Mouse (Mus musculus): ENCODE results near the gene Car6. TPM values are rescaled to one million over a fixed set of nuclear protein-coding genes. Genes with fewer than 3 reads are reported as not detected.

The Car6 gene
- polyA plus RNA-seq, 1 experiment from 2014 or later: not detected

DNA sequence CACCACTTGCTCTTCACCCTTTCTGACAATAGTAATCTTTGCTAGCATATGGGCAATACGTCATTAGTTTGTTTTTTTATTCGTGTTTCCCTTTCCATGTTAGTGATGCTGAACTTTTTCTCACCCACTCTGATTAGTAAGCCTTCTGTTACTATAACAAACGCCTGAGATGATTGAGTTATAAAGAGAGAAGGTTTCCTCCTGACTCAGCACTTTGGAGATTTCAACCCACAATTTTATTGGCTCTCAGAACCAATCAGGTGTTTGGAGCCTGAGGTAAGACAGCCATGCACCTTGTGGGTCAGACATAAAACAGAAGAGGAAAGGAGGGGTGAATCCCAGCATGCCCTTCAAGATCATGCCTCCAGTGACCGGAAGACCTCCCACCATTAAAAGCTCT, 22.7 kb upstream of the Car6 start:
- peaks cover 10% of the 10 kb centered on the region; the same call in 1 of the 2 replicates for H3K4me1 ChIP-seq (ENCODE audit: control insufficient read depth, insufficient read depth, low read length)
- no peak overlapping the region for H3K9ac ChIP-seq (ENCODE audit: low read depth, low read length)
- no peaks in the 10 kb centered on the region for H3K27me3 ChIP-seq (replicated peaks; ENCODE audit: control insufficient read depth, insufficient read depth, low read length)
- no peak overlapping the region for H3K4me3 ChIP-seq (ENCODE audit: low read depth, low read length)
- no peak for ATAC-seq (ENCODE audit: low read depth)
- WGBS: 88% methylated on average over 4 of the region's 4 CpGs
- no peaks in the 10 kb centered on the region for H3K36me3 ChIP-seq (ENCODE audit: control insufficient read depth, insufficient read depth, low read length)
- no peak overlapping the region for H3K27ac ChIP-seq (replicated peaks; ENCODE audit: low read depth, low read length)
- H3K9me3 ChIP-seq (ENCODE audit: control insufficient read depth, low read length): no peaks in the 10 kb centered on the region
- no peak overlapping the region for H3K4me2 ChIP-seq (ENCODE audit: low read depth, low read length)
- no peak for DNase-seq (ENCODE audit: low spot score)

DNA sequence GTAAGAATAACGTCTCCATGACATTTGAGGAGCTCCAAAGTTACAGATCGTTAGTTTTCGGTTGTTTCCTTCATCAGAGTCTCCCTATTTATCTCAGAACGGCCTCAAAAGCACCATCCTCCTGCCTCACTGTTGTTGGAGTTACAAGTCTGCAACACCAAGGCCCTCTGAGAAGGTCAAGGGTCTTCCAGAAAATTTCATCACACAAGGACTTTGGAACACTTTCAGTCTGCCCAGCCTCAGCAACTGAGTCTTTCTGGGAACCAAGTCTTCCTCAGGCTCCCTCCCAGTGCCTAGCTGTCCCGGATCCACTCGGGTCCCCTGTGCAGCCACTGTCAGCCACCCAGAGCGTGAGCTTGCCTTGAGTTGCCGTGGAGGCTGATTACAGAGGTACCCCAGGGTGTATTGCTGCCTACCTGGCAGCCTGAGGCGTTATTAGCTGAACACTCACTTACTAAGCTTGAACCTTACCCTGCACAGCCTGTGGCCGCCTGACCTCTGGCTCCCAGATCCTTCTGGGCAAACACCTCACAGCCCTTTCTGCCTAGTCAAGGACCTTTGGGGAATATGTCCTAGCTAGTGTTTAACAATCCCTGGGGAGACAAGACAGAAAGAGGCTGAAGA, 20.0 kb upstream of the Car6 start:
- H3K36me3 ChIP-seq (ENCODE audit: control insufficient read depth, insufficient read depth, low read length): no peaks in the 10 kb centered on the region
- H3K9me3 ChIP-seq (ENCODE audit: control insufficient read depth, low read length): no peaks in the 10 kb centered on the region
- no peak overlapping the region for H3K9ac ChIP-seq (ENCODE audit: low read depth, low read length)
- no peak overlapping the region for H3K27ac ChIP-seq (replicated peaks; ENCODE audit: low read depth, low read length)
- WGBS: 35% methylated on average over 10 of the region's 10 CpGs
- 0 out of 2 replicates have a peak, but pooled peaks cover 3% of the 10 kb centered on the region for H3K4me1 ChIP-seq (ENCODE audit: control insufficient read depth, insufficient read depth, low read length)
- H3K27me3 ChIP-seq (replicated peaks; ENCODE audit: control insufficient read depth, insufficient read depth, low read length): no peaks in the 10 kb centered on the region
- peak overlapping the region; percentile 55 for H3K4me2 ChIP-seq (ENCODE audit: low read depth, low read length)
- ATAC-seq (ENCODE audit: low read depth): no peak
- no peak for DNase-seq (ENCODE audit: low spot score)
- H3K4me3 ChIP-seq (ENCODE audit: low read depth, low read length): peak overlapping the region; percentile 21; the same call in 1 of the 2 replicates

- Histone ChIP-seq H3K9ac (ENCODE audit: low read depth, low read length) (no peak overlapping the region), H3K4me2 (ENCODE audit: low read depth, low read length) (peak overlapping the region; percentile 55), H3K4me1 (ENCODE audit: control insufficient read depth, insufficient read depth, low read length) (0 out of 2 replicates have a peak, but pooled peaks cover 3% of the 10 kb centered on the region), H3K4me3 (ENCODE audit: low read depth, low read length) (peak overlapping the region; percentile 21; the same call in 1 of the 2 replicates), H3K27me3 (replicated peaks; ENCODE audit: control insufficient read depth, insufficient read depth, low read length) (no peaks in the 10 kb centered on the region), H3K36me3 (ENCODE audit: control insufficient read depth, insufficient read depth, low read length) (no peaks in the 10 kb centered on the region), H3K27ac (replicated peaks; ENCODE audit: low read depth, low read length) (no peak overlapping the region), H3K9me3 (ENCODE audit: control insufficient read depth, low read length) (no peaks in the 10 kb centered on the region)
- WGBS: 13% methylated on average over 11 of the region's 11 CpGs
- DNase-seq (ENCODE audit: low spot score) (no peak), ATAC-seq (ENCODE audit: low read depth) (no peak)
Observed at GRCm38 (mm10) chr4:150220584-150220983, 19.5 kb upstream of the Car6 start.

- Histone ChIP-seq H3K9me3 (ENCODE audit: control insufficient read depth, low read length) (no peaks in the 10 kb centered on the region), H3K27me3 (replicated peaks; ENCODE audit: control insufficient read depth, insufficient read depth, low read length) (no peaks in the 10 kb centered on the region), H3K9ac (ENCODE audit: low read depth, low read length) (no peak overlapping the region), H3K4me3 (ENCODE audit: low read depth, low read length) (no peak overlapping the region), H3K27ac (replicated peaks; ENCODE audit: low read depth, low read length) (no peak overlapping the region), H3K4me1 (ENCODE audit: control insufficient read depth, insufficient read depth, low read length) (0 out of 2 replicates have a peak, but pooled peaks cover 3% of the 10 kb centered on the region), H3K36me3 (ENCODE audit: control insufficient read depth, insufficient read depth, low read length) (no peaks in the 10 kb centered on the region), H3K4me2 (ENCODE audit: low read depth, low read length) (no peak overlapping the region)
- WGBS: 67% methylated on average over 9 of the region's 9 CpGs
- ATAC-seq (ENCODE audit: low read depth) (0 out of 2 replicates have a peak, but pooled peaks have one; percentile 39), DNase-seq (ENCODE audit: low spot score) (peak; percentile 70)
Observed at GRCm38 (mm10) chr4:150219501-150220292, 18.6 kb upstream of the Car6 start.

DNA sequence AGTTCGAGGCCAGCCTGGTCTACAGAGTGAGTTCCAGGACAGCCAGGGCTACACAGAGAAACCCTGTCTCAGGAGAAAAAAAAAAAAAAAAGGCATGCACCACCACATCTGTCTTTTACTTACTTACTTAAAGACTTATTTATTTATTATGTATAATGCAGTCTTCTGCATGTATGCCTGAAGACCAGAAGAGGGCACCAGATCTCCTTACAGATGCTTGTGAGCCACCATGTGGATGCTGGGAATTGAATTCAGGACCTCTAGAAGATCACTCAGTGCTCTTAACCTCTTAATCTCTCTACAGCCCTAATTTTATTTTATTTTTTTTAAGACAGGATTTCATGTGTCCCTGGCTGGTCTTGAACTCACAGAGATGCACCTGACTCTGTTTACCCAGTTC, 16.8 kb upstream of the Car6 start:
- 0 out of 2 replicates have a peak, but pooled peaks cover 3% of the 10 kb centered on the region for H3K4me1 ChIP-seq (ENCODE audit: control insufficient read depth, insufficient read depth, low read length)
- H3K27me3 ChIP-seq (replicated peaks; ENCODE audit: control insufficient read depth, insufficient read depth, low read length): no peaks in the 10 kb centered on the region
- WGBS: 75% methylated on average over 1 of the region's 1 CpGs
- no peak overlapping the region for H3K4me3 ChIP-seq (ENCODE audit: low read depth, low read length)
- H3K36me3 ChIP-seq (ENCODE audit: control insufficient read depth, insufficient read depth, low read length): no peaks in the 10 kb centered on the region
- DNase-seq (ENCODE audit: low spot score) (no peak), ATAC-seq (ENCODE audit: low read depth) (no peak)
- H3K4me2 ChIP-seq (ENCODE audit: low read depth, low read length): no peak overlapping the region
- no peak overlapping the region for H3K9ac ChIP-seq (ENCODE audit: low read depth, low read length)
- no peak overlapping the region for H3K27ac ChIP-seq (replicated peaks; ENCODE audit: low read depth, low read length)
- no peaks in the 10 kb centered on the region for H3K9me3 ChIP-seq (ENCODE audit: control insufficient read depth, low read length)

GRCm38 (mm10) chr4:150217042-150217554, 16.0 kb upstream of the Car6 start:
- Histone ChIP-seq H3K9ac (ENCODE audit: low read depth, low read length) (no peak overlapping the region), H3K27ac (replicated peaks; ENCODE audit: low read depth, low read length) (no peak overlapping the region), H3K4me3 (ENCODE audit: low read depth, low read length) (no peak overlapping the region), H3K9me3 (ENCODE audit: control insufficient read depth, low read length) (no peaks in the 10 kb centered on the region), H3K27me3 (replicated peaks; ENCODE audit: control insufficient read depth, insufficient read depth, low read length) (no peaks in the 10 kb centered on the region), H3K36me3 (ENCODE audit: control insufficient read depth, insufficient read depth, low read length) (no peaks in the 10 kb centered on the region), H3K4me2 (ENCODE audit: low read depth, low read length) (no peak overlapping the region), H3K4me1 (ENCODE audit: control insufficient read depth, insufficient read depth, low read length) (0 out of 2 replicates have a peak, but pooled peaks cover 3% of the 10 kb centered on the region)
- WGBS: 62% methylated on average over 5 of the region's 5 CpGs
- ATAC-seq (ENCODE audit: low read depth): no peak
- no peak for DNase-seq (ENCODE audit: low spot score)

- DNase-seq (ENCODE audit: low spot score) (peak; percentile 61), ATAC-seq (ENCODE audit: low read depth) (peak; percentile 32; the same call in 1 of the 2 replicates)
- no peak overlapping the region for H3K27ac ChIP-seq (replicated peaks; ENCODE audit: low read depth, low read length)
- no peak overlapping the region for H3K9ac ChIP-seq (ENCODE audit: low read depth, low read length)
- no peak overlapping the region for H3K4me3 ChIP-seq (ENCODE audit: low read depth, low read length)
- H3K36me3 ChIP-seq (ENCODE audit: control insufficient read depth, insufficient read depth, low read length): no peaks in the 10 kb centered on the region
- 71% methylated on average over 6 of the region's 6 CpGs for WGBS
- H3K4me2 ChIP-seq (ENCODE audit: low read depth, low read length): no peak overlapping the region
- no peaks in the 10 kb centered on the region for H3K9me3 ChIP-seq (ENCODE audit: control insufficient read depth, low read length)
- 0 out of 2 replicates have a peak, but pooled peaks cover 3% of the 10 kb centered on the region for H3K4me1 ChIP-seq (ENCODE audit: control insufficient read depth, insufficient read depth, low read length)
- no peaks in the 10 kb centered on the region for H3K27me3 ChIP-seq (replicated peaks; ENCODE audit: control insufficient read depth, insufficient read depth, low read length)
Observed at GRCm38 (mm10) chr4:150216423-150216822, 15.3 kb upstream of the Car6 start.

- no peaks in the 10 kb centered on the region for H3K36me3 ChIP-seq (ENCODE audit: control insufficient read depth, insufficient read depth, low read length)
- H3K27ac ChIP-seq (replicated peaks; ENCODE audit: low read depth, low read length): no peak overlapping the region
- no peak for ATAC-seq (ENCODE audit: low read depth)
- H3K4me1 ChIP-seq (ENCODE audit: control insufficient read depth, insufficient read depth, low read length): no peaks in the 10 kb centered on the region
- H3K4me2 ChIP-seq (ENCODE audit: low read depth, low read length): no peak overlapping the region
- no peaks in the 10 kb centered on the region for H3K9me3 ChIP-seq (ENCODE audit: control insufficient read depth, low read length)
- 26% methylated on average over 5 of the region's 5 CpGs for WGBS
- no peaks in the 10 kb centered on the region for H3K27me3 ChIP-seq (replicated peaks; ENCODE audit: control insufficient read depth, insufficient read depth, low read length)
- H3K4me3 ChIP-seq (ENCODE audit: low read depth, low read length): no peak overlapping the region
- DNase-seq (ENCODE audit: low spot score): no peak
- no peak overlapping the region for H3K9ac ChIP-seq (ENCODE audit: low read depth, low read length)
Observed at GRCm38 (mm10) chr4:150213910-150214309, 12.8 kb upstream of the Car6 start.
